Mouse (Mus musculus): ENCODE data around the gene Pfkm. TPM values are rescaled to one million over a fixed set of nuclear protein-coding genes. Genes with fewer than 3 reads are reported as not detected.

Gene Pfkm
- total and polyA plus RNA-seq, 2 experiments, result 9.4 to 12.3 TPM

DNA sequence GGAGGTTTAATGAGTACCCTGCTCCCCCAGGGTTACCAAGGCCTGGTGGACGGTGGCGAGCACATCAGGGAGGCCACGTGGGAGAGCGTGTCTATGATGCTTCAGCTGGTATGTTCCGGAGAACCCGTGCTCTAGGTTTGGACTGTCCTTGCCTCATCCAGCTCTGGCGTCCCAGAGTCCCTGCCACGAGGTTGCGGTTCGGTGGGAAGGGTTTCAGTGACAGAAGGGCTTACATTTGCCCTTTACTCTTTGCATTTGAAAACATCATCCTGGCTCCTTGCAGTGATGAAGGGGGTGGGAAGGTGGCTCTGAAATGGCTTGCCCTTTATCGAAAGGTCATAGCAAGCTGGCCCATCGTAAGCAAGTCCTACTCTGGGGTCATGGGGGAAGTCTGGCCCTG lies 27.0 kb downstream of the Pfkm start:
- Histone ChIP-seq H3K4me1 (ENCODE audit: control insufficient read depth, insufficient read depth, low read length) (no peaks in the 10 kb centered on the region), H3K36me3 (ENCODE audit: control insufficient read depth, insufficient read depth, low read length) (peaks cover 6% of the 10 kb centered on the region; the same call in 1 of the 2 replicates), H3K4me3 (ENCODE audit: insufficient read depth, low read depth, low read length) (no peak overlapping the region), H3K79me2 (ENCODE audit: control insufficient read depth, insufficient read depth, low read length) (no peaks in the 10 kb centered on the region), H3K27ac (replicated peaks; ENCODE audit: insufficient read depth, low read depth, low read length) (no peak overlapping the region), H3K9ac (ENCODE audit: low read depth, low read length) (no peak overlapping the region), H3K27me3 (ENCODE audit: control insufficient read depth, insufficient read depth, low read length) (no peaks in the 10 kb centered on the region)
- DNase-seq (ENCODE audit: extremely low read depth, low read depth, low spot score), result no peak
- TF ChIP-seq POLR2A (IDR thresholded peaks at IDR 0.05; ENCODE audit: extremely low read depth, insufficient read depth, low read length), result no peak
- TF ChIP-seq CTCF (IDR thresholded peaks at IDR 0.05; ENCODE audit: low read depth, low read length), result no peak
- WGBS, result 90% methylated on average over 12 of the region's 12 CpGs

DNA sequence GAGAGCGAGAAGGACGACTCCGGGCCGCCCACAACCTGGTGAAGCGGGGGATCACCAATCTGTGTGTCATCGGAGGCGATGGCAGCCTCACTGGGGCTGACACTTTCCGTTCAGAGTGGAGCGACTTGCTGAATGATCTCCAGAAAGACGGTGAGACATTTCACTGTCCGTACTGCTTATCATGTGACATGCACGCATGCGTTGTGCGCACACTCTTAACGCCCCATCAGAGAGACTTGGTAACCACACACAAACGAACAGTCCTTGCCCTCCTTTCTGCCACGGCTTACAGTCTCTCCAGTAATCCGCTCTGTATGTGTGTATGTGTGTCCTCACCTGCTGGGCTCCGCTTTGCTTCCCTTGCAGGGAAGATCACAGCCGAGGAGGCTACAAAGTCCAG lies 28.4 kb downstream of the Pfkm start:
- no peaks in the 10 kb centered on the region for H3K79me2 ChIP-seq (ENCODE audit: control insufficient read depth, insufficient read depth, low read length)
- H3K27ac ChIP-seq (replicated peaks; ENCODE audit: insufficient read depth, low read depth, low read length), result no peak overlapping the region
- 95% methylated on average over 20 of the region's 20 CpGs for WGBS
- H3K9ac ChIP-seq (ENCODE audit: low read depth, low read length), result no peak overlapping the region
- no peak for DNase-seq (ENCODE audit: extremely low read depth, low read depth, low spot score)
- H3K27me3 ChIP-seq (ENCODE audit: control insufficient read depth, insufficient read depth, low read length), result no peaks in the 10 kb centered on the region
- peaks cover 6% of the 10 kb centered on the region; the same call in 1 of the 2 replicates for H3K36me3 ChIP-seq (ENCODE audit: control insufficient read depth, insufficient read depth, low read length)
- H3K4me1 ChIP-seq (ENCODE audit: control insufficient read depth, insufficient read depth, low read length), result no peaks in the 10 kb centered on the region
- no peak overlapping the region for H3K4me3 ChIP-seq (ENCODE audit: insufficient read depth, low read depth, low read length)
- no peak for TF ChIP-seq POLR2A (IDR thresholded peaks at IDR 0.05; ENCODE audit: extremely low read depth, insufficient read depth, low read length)
- no peak for TF ChIP-seq CTCF (IDR thresholded peaks at IDR 0.05; ENCODE audit: low read depth, low read length)

DNA sequence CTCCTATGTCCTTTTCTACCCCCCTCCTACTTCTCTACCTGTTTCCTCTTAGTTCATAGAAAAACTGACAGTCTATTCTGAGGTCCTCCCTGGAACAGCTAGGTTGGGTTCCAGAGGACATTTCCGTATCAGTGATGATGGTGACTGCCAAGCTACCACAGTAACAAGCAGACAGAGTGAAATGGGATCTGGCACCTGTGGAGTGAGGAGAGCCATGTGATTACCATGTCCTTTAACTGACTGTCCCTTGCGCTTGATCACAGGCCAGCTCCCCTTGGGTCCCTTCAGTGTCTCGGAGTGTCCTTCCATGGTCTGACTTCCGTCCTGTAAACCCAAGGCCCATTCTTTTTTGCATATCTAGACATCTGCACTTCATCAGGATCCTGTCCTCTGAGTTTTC lies 38.6 kb downstream of the Pfkm start:
- Histone ChIP-seq H3K9ac (ENCODE audit: low read depth, low read length) (no peak overlapping the region), H3K36me3 (ENCODE audit: control insufficient read depth, insufficient read depth, low read length) (peaks cover 23% of the 10 kb centered on the region), H3K4me3 (ENCODE audit: insufficient read depth, low read depth, low read length) (no peak overlapping the region), H3K27me3 (ENCODE audit: control insufficient read depth, insufficient read depth, low read length) (no peaks in the 10 kb centered on the region), H3K27ac (replicated peaks; ENCODE audit: insufficient read depth, low read depth, low read length) (no peak overlapping the region), H3K4me1 (ENCODE audit: control insufficient read depth, insufficient read depth, low read length) (no peaks in the 10 kb centered on the region), H3K79me2 (ENCODE audit: control insufficient read depth, insufficient read depth, low read length) (no peaks in the 10 kb centered on the region)
- TF ChIP-seq CTCF (IDR thresholded peaks at IDR 0.05; ENCODE audit: low read depth, low read length) (no peak), POLR2A (IDR thresholded peaks at IDR 0.05; ENCODE audit: extremely low read depth, insufficient read depth, low read length) (no peak)
- DNase-seq (ENCODE audit: extremely low read depth, low read depth, low spot score), result no peak
- WGBS, result 94% methylated on average over 4 of the region's 4 CpGs

DNA sequence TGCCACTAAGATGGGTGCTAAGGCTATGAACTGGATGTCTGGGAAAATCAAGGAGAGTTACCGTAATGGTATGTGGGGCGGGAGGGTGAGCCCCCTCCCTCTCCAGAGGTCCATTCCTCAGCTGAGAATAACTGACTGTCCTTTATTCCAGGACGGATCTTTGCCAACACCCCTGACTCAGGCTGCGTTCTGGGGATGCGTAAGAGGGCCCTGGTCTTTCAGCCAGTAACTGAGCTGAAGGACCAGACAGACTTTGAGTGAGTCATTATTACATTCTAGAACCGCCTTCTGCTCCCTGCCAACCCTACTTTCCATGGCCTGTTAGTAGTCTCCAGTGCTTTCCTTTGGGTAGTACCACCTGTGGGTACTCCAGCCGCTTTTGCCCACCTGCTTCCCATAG lies 39.1 kb downstream of the Pfkm start:
- TF ChIP-seq CTCF (IDR thresholded peaks at IDR 0.05; ENCODE audit: low read depth, low read length) (no peak), POLR2A (IDR thresholded peaks at IDR 0.05; ENCODE audit: extremely low read depth, insufficient read depth, low read length) (no peak)
- Histone ChIP-seq H3K27ac (replicated peaks; ENCODE audit: insufficient read depth, low read depth, low read length) (no peak overlapping the region), H3K9ac (ENCODE audit: low read depth, low read length) (no peak overlapping the region), H3K4me1 (ENCODE audit: control insufficient read depth, insufficient read depth, low read length) (no peaks in the 10 kb centered on the region), H3K27me3 (ENCODE audit: control insufficient read depth, insufficient read depth, low read length) (no peaks in the 10 kb centered on the region), H3K36me3 (ENCODE audit: control insufficient read depth, insufficient read depth, low read length) (peaks cover 25% of the 10 kb centered on the region), H3K79me2 (ENCODE audit: control insufficient read depth, insufficient read depth, low read length) (no peaks in the 10 kb centered on the region), H3K4me3 (ENCODE audit: insufficient read depth, low read depth, low read length) (no peak overlapping the region)
- no peak for DNase-seq (ENCODE audit: extremely low read depth, low read depth, low spot score)
- 94% methylated on average over 7 of the region's 7 CpGs for WGBS

DNA sequence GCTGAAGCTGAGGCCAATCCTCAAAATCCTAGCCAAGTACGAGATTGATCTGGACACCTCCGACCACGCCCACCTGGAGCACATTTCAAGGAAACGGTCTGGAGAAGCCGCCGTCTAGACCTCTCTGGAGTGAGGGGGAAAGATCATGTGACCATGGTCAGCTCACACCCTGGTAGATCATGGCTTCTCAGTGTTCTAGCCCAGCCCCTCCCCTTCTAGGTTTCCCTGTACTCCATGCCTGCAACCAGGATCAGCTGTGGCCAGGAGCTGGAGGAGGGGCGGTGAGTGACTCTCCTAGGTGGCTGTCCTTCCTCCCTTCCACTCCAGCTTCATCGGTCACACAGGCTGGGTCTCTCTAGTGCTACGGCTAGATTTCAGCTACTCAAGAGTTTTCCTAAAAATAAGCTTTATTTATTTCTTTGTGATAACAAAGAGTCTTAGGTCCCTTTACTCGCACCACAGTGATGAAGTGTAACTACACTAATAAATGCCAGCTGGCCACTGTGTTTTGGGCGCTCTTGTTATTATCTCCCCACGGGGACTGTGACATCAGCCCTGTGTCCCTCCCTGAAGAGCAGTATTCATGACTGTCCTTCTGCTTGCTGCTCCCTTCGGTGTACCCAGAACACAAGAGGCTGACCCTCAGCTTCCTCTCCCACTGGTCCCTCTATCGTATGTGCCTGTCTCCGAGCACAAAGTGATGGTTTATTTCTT lies 39.7 kb downstream of the Pfkm start:
- Histone ChIP-seq H3K27ac (replicated peaks; ENCODE audit: insufficient read depth, low read depth, low read length) (no peak overlapping the region), H3K4me1 (ENCODE audit: control insufficient read depth, insufficient read depth, low read length) (no peaks in the 10 kb centered on the region), H3K27me3 (ENCODE audit: control insufficient read depth, insufficient read depth, low read length) (no peaks in the 10 kb centered on the region), H3K36me3 (ENCODE audit: control insufficient read depth, insufficient read depth, low read length) (peaks cover 25% of the 10 kb centered on the region), H3K4me3 (ENCODE audit: insufficient read depth, low read depth, low read length) (no peak overlapping the region), H3K9ac (ENCODE audit: low read depth, low read length) (no peak overlapping the region), H3K79me2 (ENCODE audit: control insufficient read depth, insufficient read depth, low read length) (no peaks in the 10 kb centered on the region)
- DNase-seq (ENCODE audit: extremely low read depth, low read depth, low spot score), result no peak
- 91% methylated on average over 15 of the region's 15 CpGs for WGBS
- no peak for TF ChIP-seq CTCF (IDR thresholded peaks at IDR 0.05; ENCODE audit: low read depth, low read length)
- no peak for TF ChIP-seq POLR2A (IDR thresholded peaks at IDR 0.05; ENCODE audit: extremely low read depth, insufficient read depth, low read length)

DNA sequence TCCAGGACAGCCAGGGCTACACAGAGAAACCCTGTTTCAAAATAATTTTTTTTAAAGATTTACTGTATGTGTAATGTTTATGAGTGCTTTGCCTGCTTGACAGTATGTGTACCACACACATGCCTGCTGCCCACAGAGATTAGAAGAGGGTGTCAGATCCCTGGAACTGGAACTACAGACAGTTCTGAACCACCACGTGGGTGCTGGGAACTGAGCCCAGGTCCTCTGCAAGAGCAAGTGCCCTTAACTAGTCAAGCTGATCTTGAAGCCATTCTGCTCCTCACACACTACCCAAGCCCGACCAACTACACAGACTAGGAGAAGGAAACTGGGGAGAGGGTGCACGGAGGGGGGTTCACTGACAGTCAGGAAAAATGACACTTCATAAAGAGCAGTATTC lies 41.1 kb downstream of the Pfkm start:
- H3K36me3 ChIP-seq (ENCODE audit: control insufficient read depth, insufficient read depth, low read length), result peaks cover 23% of the 10 kb centered on the region

More for the DNA sequence above, 41.1 kb downstream of the Pfkm start:
- H3K4me1 ChIP-seq (ENCODE audit: control insufficient read depth, insufficient read depth, low read length), result no peaks in the 10 kb centered on the region
- no peaks in the 10 kb centered on the region for H3K27me3 ChIP-seq (ENCODE audit: control insufficient read depth, insufficient read depth, low read length)
- TF ChIP-seq POLR2A (IDR thresholded peaks at IDR 0.05; ENCODE audit: extremely low read depth, insufficient read depth, low read length) (no peak), CTCF (IDR thresholded peaks at IDR 0.05; ENCODE audit: low read depth, low read length) (no peak)
- H3K79me2 ChIP-seq (ENCODE audit: control insufficient read depth, insufficient read depth, low read length), result no peaks in the 10 kb centered on the region
- H3K9ac ChIP-seq (ENCODE audit: low read depth, low read length), result no peak overlapping the region
- DNase-seq (ENCODE audit: extremely low read depth, low read depth, low spot score), result no peak
- 93% methylated on average over 3 of the region's 3 CpGs for WGBS
- H3K27ac ChIP-seq (replicated peaks; ENCODE audit: insufficient read depth, low read depth, low read length), result no peak overlapping the region
- H3K4me3 ChIP-seq (ENCODE audit: insufficient read depth, low read depth, low read length), result no peak overlapping the region

Data from liver, adult 2 months (tissue).